Mouse (Mus musculus): ENCODE measurements around the gene Mrgbp. TPM values are rescaled to one million over a fixed set of nuclear protein-coding genes. Genes with fewer than 3 reads are reported as not detected.
A peak's percentile ranks its signal among the peaks of the same experiment; 100 is the strongest.

Mrgbp gene
- polyA plus RNA-seq, 1 experiment from 2014 or later, result 20.9 TPM

DNA sequence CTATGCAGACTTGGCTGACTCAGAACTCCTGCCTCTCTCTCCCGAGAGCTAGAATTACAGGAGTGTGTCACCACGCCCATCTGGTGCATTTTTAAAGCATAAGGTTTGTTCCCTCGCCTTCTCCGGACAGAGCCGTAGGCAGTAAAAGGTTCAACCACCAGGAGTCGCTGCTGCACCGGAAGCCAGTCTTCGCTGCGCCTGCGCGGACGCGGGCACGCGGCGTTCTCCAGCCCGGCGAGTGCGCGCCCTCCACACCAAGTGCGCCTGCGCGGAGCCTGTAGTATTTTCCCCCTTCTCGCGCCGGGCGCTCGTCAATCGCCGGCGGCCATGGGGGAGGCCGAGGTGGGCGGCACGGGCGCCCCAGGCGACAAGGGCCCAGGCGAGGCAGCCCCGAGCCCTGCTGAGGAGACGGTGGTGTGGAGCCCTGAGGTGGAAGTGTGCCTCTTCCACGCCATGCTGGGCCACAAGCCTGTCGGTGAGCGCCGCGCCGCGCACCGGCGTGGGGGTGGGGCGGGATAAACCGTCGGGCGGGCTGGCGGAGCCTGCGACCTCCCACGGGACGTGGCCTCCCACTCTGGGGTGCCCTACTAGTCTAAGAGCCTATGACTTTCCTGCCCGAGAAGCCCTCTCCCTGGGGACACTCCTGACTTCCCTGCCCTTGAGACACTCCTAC lies 1.5 kb downstream of the Mrgbp start:
- H3K9ac ChIP-seq (ENCODE audit: low read depth, low read length), result peak overlapping the region; percentile 98
- WGBS, result under 1% methylated on average over 51 of the region's 57 CpGs

DNA sequence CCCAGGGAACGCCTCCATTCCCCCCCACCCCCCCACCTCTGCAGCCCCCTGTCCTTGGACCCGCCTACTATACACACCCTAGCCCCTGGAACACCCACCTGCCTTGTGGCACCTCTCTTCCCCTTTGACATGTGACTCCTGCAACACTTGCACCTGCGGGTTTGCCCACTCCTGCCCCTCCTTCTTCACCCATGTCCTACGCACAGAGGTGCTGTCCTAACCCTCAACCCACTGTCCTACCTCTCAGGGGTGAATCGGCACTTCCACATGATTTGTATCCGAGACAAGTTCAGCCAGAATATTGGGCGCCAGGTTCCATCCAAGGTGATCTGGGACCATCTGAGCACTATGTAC lies 2.0 kb downstream of the Mrgbp start:
- peak; percentile 11; the same call in 1 of the 2 replicates for ATAC-seq

More for the DNA sequence above, 1.5 kb downstream of the Mrgbp start:
- H3K36me3 ChIP-seq (ENCODE audit: control insufficient read depth, insufficient read depth, low read length), result 0 out of 2 replicates have a peak, but pooled peaks cover 11% of the 10 kb centered on the region
- no peaks in the 10 kb centered on the region for H3K9me3 ChIP-seq (ENCODE audit: control insufficient read depth, low read length)
- H3K27ac ChIP-seq (ENCODE audit: low read length), result peak overlapping the region; percentile 65
- peaks cover 9% of the 10 kb centered on the region for H3K4me1 ChIP-seq (ENCODE audit: control insufficient read depth, insufficient read depth, low read length)
- ATAC-seq, result peak; percentile 88
- peak overlapping the region; percentile 86 for H3K4me2 ChIP-seq (ENCODE audit: low read depth, low read length)
- H3K4me3 ChIP-seq (ENCODE audit: low read length), result peak overlapping the region; percentile 94
- H3K27me3 ChIP-seq (replicated peaks; ENCODE audit: control insufficient read depth, insufficient read depth, low read length), result peaks cover 6% of the 10 kb centered on the region; the same call in 1 of the 2 replicates

DNA sequence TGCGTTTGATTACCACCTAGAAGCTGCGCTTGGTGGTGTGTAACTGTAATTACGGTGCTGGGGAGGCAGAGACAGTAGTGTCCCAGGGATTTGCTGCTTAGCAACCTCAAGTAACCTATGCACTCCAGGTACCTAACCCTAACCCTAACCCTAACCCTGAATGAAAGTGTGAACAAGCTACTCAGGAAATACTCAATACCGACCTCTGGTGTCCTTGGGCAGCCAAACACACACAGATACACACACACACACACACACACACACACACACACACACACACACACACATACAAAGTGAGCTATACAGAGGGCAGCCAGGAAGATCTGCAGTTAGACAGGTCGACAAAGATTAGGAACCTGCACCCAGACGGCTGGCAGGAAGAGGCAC lies 7.6 kb downstream of the Mrgbp start:
- peaks cover 10% of the 10 kb centered on the region for H3K4me1 ChIP-seq (ENCODE audit: control insufficient read depth, insufficient read depth, low read length)
- no peaks in the 10 kb centered on the region for H3K27me3 ChIP-seq (replicated peaks; ENCODE audit: control insufficient read depth, insufficient read depth, low read length)
- ATAC-seq, result peak; percentile 7; the same call in 1 of the 2 replicates
- peak overlapping the region; percentile 93 for H3K4me3 ChIP-seq (ENCODE audit: low read length)
- peak overlapping the region; percentile 93 for H3K9ac ChIP-seq (ENCODE audit: low read depth, low read length)
- 45% methylated on average over 6 of the region's 6 CpGs for WGBS
- no peaks in the 10 kb centered on the region for H3K9me3 ChIP-seq (ENCODE audit: control insufficient read depth, low read length)
- H3K4me2 ChIP-seq (ENCODE audit: low read depth, low read length), result peak overlapping the region; percentile 49
- H3K27ac ChIP-seq (ENCODE audit: low read length), result peak overlapping the region; percentile 93; the same call in 1 of the 2 replicates
- H3K36me3 ChIP-seq (ENCODE audit: control insufficient read depth, insufficient read depth, low read length), result peaks cover 11% of the 10 kb centered on the region; the same call in 1 of the 2 replicates

More for the DNA sequence above, 2.0 kb downstream of the Mrgbp start:
- Histone ChIP-seq H3K4me3 (ENCODE audit: low read length) (peak overlapping the region; percentile 94), H3K9ac (ENCODE audit: low read depth, low read length) (peak overlapping the region; percentile 98), H3K4me2 (ENCODE audit: low read depth, low read length) (peak overlapping the region; percentile 86), H3K4me1 (ENCODE audit: control insufficient read depth, insufficient read depth, low read length) (peaks cover 9% of the 10 kb centered on the region), H3K36me3 (ENCODE audit: control insufficient read depth, insufficient read depth, low read length) (0 out of 2 replicates have a peak, but pooled peaks cover 11% of the 10 kb centered on the region), H3K27me3 (replicated peaks; ENCODE audit: control insufficient read depth, insufficient read depth, low read length) (peaks cover 6% of the 10 kb centered on the region; the same call in 1 of the 2 replicates), H3K27ac (ENCODE audit: low read length) (no peak overlapping the region), H3K9me3 (ENCODE audit: control insufficient read depth, low read length) (no peaks in the 10 kb centered on the region)
- WGBS, result 29% methylated on average over 6 of the region's 7 CpGs

GRCm38 (mm10) chr2:180589123-180589831 lies 8.2 kb downstream of the Mrgbp start, which contains the start of gene Ogfr:
Ogfr (plus strand) TSS chr2:180589245.
- under 1% methylated on average over 67 of the region's 67 CpGs for WGBS
- H3K27ac ChIP-seq (ENCODE audit: low read length), result peak within 1 kb of the TSS; percentile 93
- H3K36me3 ChIP-seq (ENCODE audit: control insufficient read depth, insufficient read depth, low read length), result peaks cover 15% of the 10 kb centered on the region
- no peaks in the 10 kb centered on the region for H3K27me3 ChIP-seq (replicated peaks; ENCODE audit: control insufficient read depth, insufficient read depth, low read length)
- H3K4me3 ChIP-seq (ENCODE audit: low read length), result peak within 1 kb of the TSS; percentile 93
- peak; percentile 94 for ATAC-seq
- no peaks in the 10 kb centered on the region for H3K9me3 ChIP-seq (ENCODE audit: control insufficient read depth, low read length)
- H3K9ac ChIP-seq (ENCODE audit: low read depth, low read length), result peak within 1 kb of the TSS; percentile 93
- peak within 1 kb of the TSS; percentile 81 for H3K4me2 ChIP-seq (ENCODE audit: low read depth, low read length)
- peaks cover 8% of the 10 kb centered on the region; the same call in 1 of the 2 replicates for H3K4me1 ChIP-seq (ENCODE audit: control insufficient read depth, insufficient read depth, low read length)

DNA sequence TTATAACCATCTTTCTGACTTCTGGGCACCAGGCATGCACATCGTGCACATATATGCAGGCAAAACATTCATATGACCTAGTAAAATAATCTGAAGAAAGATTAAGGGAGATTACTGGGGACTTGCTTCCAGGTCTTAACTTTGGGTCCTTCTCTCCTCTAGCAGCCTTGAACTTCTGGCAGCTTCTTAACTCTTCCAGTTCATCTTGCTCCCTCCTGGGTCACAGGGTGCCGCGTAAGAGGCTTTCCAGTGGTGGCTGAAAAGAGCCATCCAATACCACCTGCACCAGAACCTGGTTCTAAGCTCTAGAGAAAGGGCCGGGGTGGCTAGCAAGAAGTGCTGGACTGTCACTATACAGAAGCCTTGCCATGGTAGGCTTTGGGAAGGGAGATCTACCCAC lies 16.4 kb downstream of the Mrgbp start, which contains the start of gene Col9a3:
Col9a3 (plus strand) TSS at position 301 of the 400 bp plus-strand sequence.
- H3K4me3 ChIP-seq (ENCODE audit: low read length), result peak within 1 kb of the TSS; percentile 12; the same call in 1 of the 2 replicates
- peaks cover 16% of the 10 kb centered on the region for H3K27me3 ChIP-seq (replicated peaks; ENCODE audit: control insufficient read depth, insufficient read depth, low read length)
- peaks cover 7% of the 10 kb centered on the region; the same call in 1 of the 2 replicates for H3K4me1 ChIP-seq (ENCODE audit: control insufficient read depth, insufficient read depth, low read length)
- H3K4me2 ChIP-seq (ENCODE audit: low read depth, low read length), result peak within 1 kb of the TSS; percentile 24; the same call in 1 of the 2 replicates
- H3K27ac ChIP-seq (ENCODE audit: low read length), result no peak within 1 kb of the TSS
- no peaks in the 10 kb centered on the region for H3K9me3 ChIP-seq (ENCODE audit: control insufficient read depth, low read length)
- 48% methylated on average over 4 of the region's 4 CpGs for WGBS
- ATAC-seq, result no peak
- peaks cover 6% of the 10 kb centered on the region; the same call in 1 of the 2 replicates for H3K36me3 ChIP-seq (ENCODE audit: control insufficient read depth, insufficient read depth, low read length)
- no peak within 1 kb of the TSS for H3K9ac ChIP-seq (ENCODE audit: low read depth, low read length)

GRCm38 (mm10) chr2:180598157-180598705 lies 17.1 kb downstream of the Mrgbp start:
- Histone ChIP-seq H3K4me2 (ENCODE audit: low read depth, low read length) (peak overlapping the region; percentile 24; the same call in 1 of the 2 replicates), H3K36me3 (ENCODE audit: control insufficient read depth, insufficient read depth, low read length) (peaks cover 6% of the 10 kb centered on the region; the same call in 1 of the 2 replicates), H3K9ac (ENCODE audit: low read depth, low read length) (no peak overlapping the region), H3K9me3 (ENCODE audit: control insufficient read depth, low read length) (no peaks in the 10 kb centered on the region), H3K27ac (ENCODE audit: low read length) (no peak overlapping the region), H3K4me1 (ENCODE audit: control insufficient read depth, insufficient read depth, low read length) (peaks cover 7% of the 10 kb centered on the region; the same call in 1 of the 2 replicates), H3K4me3 (ENCODE audit: low read length) (peak overlapping the region; percentile 12; the same call in 1 of the 2 replicates), H3K27me3 (replicated peaks; ENCODE audit: control insufficient read depth, insufficient read depth, low read length) (peaks cover 16% of the 10 kb centered on the region)
- 0 out of 2 replicates have a peak, but pooled peaks have one; percentile 21 for ATAC-seq
- WGBS, result 3% methylated on average over 41 of the region's 41 CpGs

DNA sequence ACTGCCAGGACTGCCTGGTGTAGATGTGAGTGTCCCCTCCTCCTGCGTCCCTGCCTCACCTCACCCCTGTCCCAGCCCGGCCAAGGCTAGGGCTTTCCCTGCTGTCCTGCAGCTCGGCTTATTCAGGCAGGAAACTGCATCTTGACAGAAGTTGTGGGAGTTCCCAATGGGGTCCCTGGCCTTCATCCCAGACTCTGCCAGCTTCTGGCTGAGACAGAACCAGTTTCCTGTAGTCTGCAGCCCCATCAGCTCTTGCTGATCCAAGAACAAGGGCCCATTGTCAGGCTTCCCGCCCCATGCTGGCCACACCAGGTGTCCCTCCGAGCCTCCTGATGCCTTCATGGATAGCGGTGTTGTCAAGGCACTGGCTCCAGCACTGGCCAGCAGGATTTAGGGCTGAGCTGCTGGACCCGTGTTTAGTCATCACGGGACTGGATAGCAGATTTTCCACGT lies 19.5 kb downstream of the Mrgbp start:
- Histone ChIP-seq H3K4me2 (ENCODE audit: low read depth, low read length) (no peak overlapping the region), H3K36me3 (ENCODE audit: control insufficient read depth, insufficient read depth, low read length) (no peaks in the 10 kb centered on the region), H3K9ac (ENCODE audit: low read depth, low read length) (no peak overlapping the region), H3K4me1 (ENCODE audit: control insufficient read depth, insufficient read depth, low read length) (peaks cover 7% of the 10 kb centered on the region; the same call in 1 of the 2 replicates), H3K27ac (ENCODE audit: low read length) (no peak overlapping the region), H3K9me3 (ENCODE audit: control insufficient read depth, low read length) (no peaks in the 10 kb centered on the region), H3K27me3 (replicated peaks; ENCODE audit: control insufficient read depth, insufficient read depth, low read length) (peaks cover 16% of the 10 kb centered on the region), H3K4me3 (ENCODE audit: low read length) (no peak overlapping the region)
- 25% methylated on average over 9 of the region's 9 CpGs for WGBS
- peak; percentile 33 for ATAC-seq

GRCm38 (mm10) chr2:180604781-180605180 lies 23.7 kb downstream of the Mrgbp start:
- H3K4me2 ChIP-seq (ENCODE audit: low read depth, low read length), result no peak overlapping the region
- H3K36me3 ChIP-seq (ENCODE audit: control insufficient read depth, insufficient read depth, low read length), result no peaks in the 10 kb centered on the region
- H3K4me3 ChIP-seq (ENCODE audit: low read length), result no peak overlapping the region
- no peak for ATAC-seq
- no peaks in the 10 kb centered on the region for H3K9me3 ChIP-seq (ENCODE audit: control insufficient read depth, low read length)
- H3K9ac ChIP-seq (ENCODE audit: low read depth, low read length), result 0 out of 2 replicates have a peak overlapping the region, but pooled peaks have one; percentile 10
- WGBS, result 70% methylated on average over 6 of the region's 6 CpGs
- H3K27ac ChIP-seq (ENCODE audit: low read length), result no peak overlapping the region
- H3K4me1 ChIP-seq (ENCODE audit: control insufficient read depth, insufficient read depth, low read length), result 0 out of 2 replicates have a peak, but pooled peaks cover 5% of the 10 kb centered on the region
- H3K27me3 ChIP-seq (replicated peaks; ENCODE audit: control insufficient read depth, insufficient read depth, low read length), result no peaks in the 10 kb centered on the region

All from intestine, embryonic 16.5 days (tissue).